Mouse (Mus musculus) bone marrow macrophage, adult 2 months (primary cell): ENCODE measurements around the gene Knop1. TPM values are rescaled to one million over a fixed set of nuclear protein-coding genes. Genes with fewer than 3 reads are reported as not detected.
A peak's percentile ranks its signal among the peaks of the same experiment; 100 is the strongest.

Experiments
- H3K27ac ChIP-seq: 2 replicates; pipeline ENCODE4 v1.5.1; 2012; ENCODE audit warnings: low read depth, low read length; ENCODE audit not compliant: insufficient read depth
- H3K4me1 ChIP-seq: 2 replicates; pipeline ENCODE4 v1.6.1; 2012; ENCODE audit warnings: low read length; ENCODE audit not compliant: control insufficient read depth, insufficient read depth
- H3K4me3 ChIP-seq: 2 replicates; pipeline ENCODE4 v1.5.1; 2012; ENCODE audit warnings: mild to moderate bottlenecking, low read length, moderate library complexity; ENCODE audit not compliant: insufficient read depth
- CTCF ChIP-seq: IDR thresholded peaks from 2 replicates; pipeline ENCODE4 v1.5.1; 2012; ENCODE audit warnings: low read depth, mild to moderate bottlenecking, low read length, moderate library complexity
- POLR2A ChIP-seq: IDR thresholded peaks from 2 replicates; pipeline ENCODE4 v1.6.1; 2012; ENCODE audit warnings: mild to moderate bottlenecking, low read depth, low read length, borderline replicate concordance
- polyA plus RNA-seq: library from polyadenylated mRNA; stranded (reverse); fragments of >200 nt; gene quantifications from 2 replicates; pipeline ENCODE4 v1.2.4, GENCODE M21; 2012; ENCODE audit not compliant: missing spikeins, insufficient read depth, insufficient read length

Gene Knop1
- polyA plus RNA-seq, 1 experiment: 19.2 TPM

- H3K27ac ChIP-seq: no peak overlapping the region
- TF ChIP-seq CTCF (no peak; the same call in 1 of the 2 replicates), POLR2A (no peak)
- H3K4me3 ChIP-seq: no peak overlapping the region
- H3K4me1 ChIP-seq: peaks cover 55% of the 10 kb centered on the region
Observed at GRCm38 (mm10) chr7:118849543-118850250, 6.4 kb downstream of the Knop1 start.

GRCm38 (mm10) chr7:118848796-118849195, 7.3 kb downstream of the Knop1 start:
- peaks cover 57% of the 10 kb centered on the region for H3K4me1 ChIP-seq
- H3K27ac ChIP-seq: no peak overlapping the region
- H3K4me3 ChIP-seq: no peak overlapping the region
- TF ChIP-seq CTCF (no peak), POLR2A (no peak)

- Histone ChIP-seq H3K27ac (no peak overlapping the region), H3K4me1 (peaks cover 49% of the 10 kb centered on the region), H3K4me3 (no peak overlapping the region)
- TF ChIP-seq POLR2A (no peak), CTCF (no peak)
Observed at GRCm38 (mm10) chr7:118846329-118846728, 9.7 kb downstream of the Knop1 start.

GRCm38 (mm10) chr7:118845141-118845540, 10.9 kb downstream of the Knop1 start:
- no peak overlapping the region for H3K4me3 ChIP-seq
- peaks cover 38% of the 10 kb centered on the region for H3K4me1 ChIP-seq
- TF ChIP-seq CTCF: no peak
- TF ChIP-seq POLR2A: no peak
- H3K27ac ChIP-seq: no peak overlapping the region

GRCm38 (mm10) chr7:118842938-118843337, 13.1 kb downstream of the Knop1 start:
- Histone ChIP-seq H3K27ac (peak overlapping the region; percentile 11), H3K4me3 (no peak overlapping the region), H3K4me1 (peaks cover 28% of the 10 kb centered on the region)
- no peak for TF ChIP-seq POLR2A

- no peak overlapping the region for H3K27ac ChIP-seq
- peaks cover 28% of the 10 kb centered on the region for H3K4me1 ChIP-seq
- no peak overlapping the region for H3K4me3 ChIP-seq
- TF ChIP-seq POLR2A: no peak
Observed at GRCm38 (mm10) chr7:118841796-118842195, 14.3 kb downstream of the Knop1 start.

- Histone ChIP-seq H3K4me1 (peaks cover 23% of the 10 kb centered on the region), H3K4me3 (no peak overlapping the region), H3K27ac (no peak overlapping the region)
- no peak for TF ChIP-seq POLR2A
- TF ChIP-seq CTCF: no peak
Observed at GRCm38 (mm10) chr7:118841030-118841745, 14.9 kb downstream of the Knop1 start.

- TF ChIP-seq CTCF (no peak), POLR2A (no peak)
- H3K4me1 ChIP-seq: peaks cover 8% of the 10 kb centered on the region
- H3K27ac ChIP-seq: no peak overlapping the region
- H3K4me3 ChIP-seq: no peak overlapping the region
Observed at GRCm38 (mm10) chr7:118837901-118838300, 18.2 kb downstream of the Knop1 start.

- TF ChIP-seq CTCF: no peak
- no peak for TF ChIP-seq POLR2A
- H3K27ac ChIP-seq: no peak overlapping the region
- H3K4me3 ChIP-seq: no peak overlapping the region
- peaks cover 8% of the 10 kb centered on the region for H3K4me1 ChIP-seq
Observed at GRCm38 (mm10) chr7:118827975-118828416, 28.1 kb downstream of the Knop1 start.

- Histone ChIP-seq H3K27ac (no peak overlapping the region), H3K4me3 (no peak overlapping the region), H3K4me1 (peaks cover 23% of the 10 kb centered on the region)
- no peak for TF ChIP-seq CTCF
- TF ChIP-seq POLR2A: no peak
Observed at GRCm38 (mm10) chr7:118824451-118824850, 31.6 kb downstream of the Knop1 start.
